ENCODE assay signal across 11 mouse cellular contexts in the genomic region with DNA sequence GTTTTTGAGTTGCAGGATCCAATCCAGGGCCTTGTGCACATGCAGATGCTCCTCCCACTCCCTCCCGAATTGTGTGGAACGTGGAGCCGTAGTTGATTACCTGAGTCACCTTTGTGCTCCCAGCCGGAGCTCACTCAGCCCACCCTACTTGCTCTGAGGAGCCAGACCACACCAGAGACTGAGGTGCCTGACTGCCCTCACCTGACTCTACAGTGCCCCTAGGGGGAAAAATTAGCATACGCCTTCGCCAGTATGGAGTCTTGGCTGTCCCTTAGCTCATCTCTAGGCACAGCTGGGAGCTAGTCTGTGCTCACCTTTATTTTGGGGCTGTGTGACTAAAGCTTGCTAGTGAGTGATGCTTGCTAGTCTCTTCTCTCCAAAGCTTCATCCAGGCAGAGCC. TPM values are rescaled to one million over a fixed set of nuclear protein-coding genes. Genes with fewer than 3 reads are reported as not detected.
DNase-seq lines count a peak whose midpoint lies in the region; ATAC-seq and TF ChIP-seq lines count a peak whose summit lies in the region.
"Had no signal": no experiment of that assay in that cellular context is flagged by ENCODE, and none has a peak within 500 bp of the region (broad histone marks: within the 10 kb centered on the region; RNA-seq: fewer than 3 reads in every experiment).

No protein-coding gene starts in this region.

- no peaks in the 10 kb centered on the region for H3K27me3 ChIP-seq in limb, embryonic 14.5 days (ENCODE audit: control insufficient read depth, insufficient read depth, low read length)
- no peaks in the 10 kb centered on the region for H3K27me3 ChIP-seq in limb, embryonic 10.5 days (ENCODE audit: low read depth, poor library complexity, severe bottlenecking)
- H3K27me3 ChIP-seq in E14TG2a.4 (ENCODE audit: insufficient read depth, low read length) (no peaks in the 10 kb centered on the region), MEL (ENCODE audit: control insufficient read depth in 1 of 2, insufficient read depth in 2 of 2, low read length in 2 of 2) (no peaks in the 10 kb centered on the region)

- no peaks in the 10 kb centered on the region for H3K79me2 ChIP-seq in MEL (ENCODE audit: control insufficient read depth, insufficient read depth, low read length, poor library complexity)

- peaks cover 81% of the 10 kb centered on the region for H3K36me3 ChIP-seq in limb, embryonic 14.5 days (ENCODE audit: control insufficient read depth, insufficient read depth, low read length)
- H3K36me3 ChIP-seq in limb, embryonic 10.5 days: peaks cover 92% of the 10 kb centered on the region
- H3K36me3 ChIP-seq in E14TG2a.4 (ENCODE audit: insufficient read depth, low read length) (peaks cover 98% of the 10 kb centered on the region), MEL (ENCODE audit: control insufficient read depth in 1 of 2, insufficient read depth in 2 of 2, low read length in 2 of 2) (peaks cover 0 to 6% of the 10 kb centered on the region in 2 experiments; a peak in 2 of 4 replicates)

- H3K9me3 ChIP-seq in limb, embryonic 14.5 days (ENCODE audit: control insufficient read depth, low read length): no peaks in the 10 kb centered on the region
- H3K9me3 ChIP-seq in limb, embryonic 10.5 days (replicated peaks): no peaks in the 10 kb centered on the region
- no peaks in the 10 kb centered on the region for H3K9me3 ChIP-seq in E14TG2a.4 (ENCODE audit: low read length)
- no peaks in the 10 kb centered on the region for H3K9me3 ChIP-seq in MEL (replicated peaks; ENCODE audit: insufficient read depth, low read length)

- H3K27ac ChIP-seq in limb, embryonic 14.5 days (replicated peaks; ENCODE audit: low read depth, low read length): no peak overlapping the region
- H3K27ac ChIP-seq in limb, embryonic 10.5 days: no peak overlapping the region
- no peak overlapping the region for H3K27ac ChIP-seq in MEL (ENCODE audit: control insufficient read depth, low read depth, low read length)

- H3K4me2 ChIP-seq in limb, embryonic 14.5 days (replicated peaks; ENCODE audit: low read depth, low read length, severe bottlenecking): no peak overlapping the region

- no peak overlapping the region for H3K4me3 ChIP-seq in limb, embryonic 14.5 days (replicated peaks; ENCODE audit: low read length)
- H3K4me3 ChIP-seq in limb, embryonic 10.5 days: no peak overlapping the region
- H3K4me3 ChIP-seq in E14TG2a.4 (replicated peaks; ENCODE audit: low read length) (no peak overlapping the region), MEL (ENCODE audit: control insufficient read depth in 1 of 2, insufficient read depth in 1 of 2, low read depth in 2 of 2, low read length in 2 of 2) (no peak overlapping the region)
- H3K4me3 ChIP-seq: erythroblast, embryonic 14.5 days; myocyte had no signal

- no peak for TF ChIP-seq POLR2A in limb, embryonic 14.5 days (IDR thresholded peaks at IDR 0.05; ENCODE audit: borderline replicate concordance, extremely low read depth, insufficient read depth, insufficient read length)
- TF ChIP-seq POLR2A in MEL (IDR thresholded peaks at IDR 0.05; ENCODE audit: control insufficient read depth in 1 of 2, insufficient read depth in 1 of 2, low read depth in 1 of 2, low read length in 2 of 2, poor library complexity in 1 of 2): no peak

- DNase-seq in limb, embryonic 14.5 days (ENCODE audit: low spot score): no peak
- no peak for DNase-seq in limb, embryonic 10.5 days (ENCODE audit: low spot score)
- DNase-seq in MEL (ENCODE audit: low read depth, low spot score) (peak; percentile 34), adipocyte (ENCODE audit: low spot score) (no peak)
- DNase-seq: heart, adult 11 months; kidney, postnatal 4 days had no signal

- TF ChIP-seq RAD21 in MEL (IDR thresholded peaks at IDR 0.05; ENCODE audit: low read depth, low read length): no peak

- TF ChIP-seq EP300 in MEL (IDR thresholded peaks at IDR 0.05; ENCODE audit: low read depth in 1 of 2, low read length in 2 of 2): no peak

- H3K4me1 ChIP-seq in limb, embryonic 14.5 days (ENCODE audit: control insufficient read depth, insufficient read depth, low read length): no peaks in the 10 kb centered on the region
- no peaks in the 10 kb centered on the region for H3K4me1 ChIP-seq in limb, embryonic 10.5 days
- H3K4me1 ChIP-seq in E14TG2a.4 (replicated peaks; ENCODE audit: low read depth, low read length): peaks cover 52% of the 10 kb centered on the region
- H3K4me1 ChIP-seq in MEL (ENCODE audit: control insufficient read depth in 1 of 2, insufficient read depth in 2 of 2, low read length in 2 of 2): no peaks in the 10 kb centered on the region

- 79% methylated on average over 6 of the region's 6 CpGs for WGBS in limb, embryonic 14.5 days
- WGBS in limb, embryonic 10.5 days: 87% methylated on average over 6 of the region's 6 CpGs

- peak; percentile 37 for TF ChIP-seq CTCF in E14TG2a.4 (conservative IDR thresholded peaks at IDR 0.05; ENCODE audit: low read length)
- peak; percentile 20 to 37 (median 34); a peak in 3 of 6 replicates for TF ChIP-seq CTCF in MEL (IDR thresholded peaks at IDR 0.05 in 2 of 3, conservative IDR thresholded peaks at IDR 0.05 in 1 of 3; ENCODE audit: control insufficient read depth in 1 of 3, insufficient read depth in 1 of 3, low read depth in 2 of 3, low read length in 3 of 3, poor library complexity in 1 of 3, severe bottlenecking in 1 of 3)

- ATAC-seq in limb, embryonic 14.5 days (ENCODE audit: low FRiP score, low read depth): 0 out of 2 replicates have a peak, but pooled peaks have one; percentile 9
- peak; percentile 71 for ATAC-seq in megakaryocyte progenitor cell, adult 5-6 weeks (replicated peaks; ENCODE audit: poor library complexity)
- no peak for ATAC-seq in granulocyte monocyte progenitor cell, adult 5-6 weeks (replicated peaks; ENCODE audit: poor library complexity, severe bottlenecking)

- no peak overlapping the region for H3K9ac ChIP-seq in limb, embryonic 14.5 days (ENCODE audit: low read depth, low read length, severe bottlenecking)
- no peak overlapping the region for H3K9ac ChIP-seq in MEL (ENCODE audit: control insufficient read depth, low read depth, low read length, poor library complexity, severe bottlenecking)

TF ChIP-seq in MEL, 35 proteins besides CTCF, POLR2A, EP300 and RAD21 (continues in another document):
- TF ChIP-seq HCFC1 (IDR thresholded peaks at IDR 0.05; ENCODE audit: low read depth, low read length) (no peak), JUND (IDR thresholded peaks at IDR 0.05; ENCODE audit: low read depth, low read length) (no peak), NELFE (IDR thresholded peaks at IDR 0.05; ENCODE audit: low read depth, low read length) (no peak), TCF12 (IDR thresholded peaks at IDR 0.05; ENCODE audit: low read depth, low read length) (no peak), ZMIZ1 (IDR thresholded peaks at IDR 0.05; ENCODE audit: low read depth, low read length) (no peak), CHD1 (IDR thresholded peaks at IDR 0.05; ENCODE audit: low read depth, low read length) (no peak), ZC3H11A (IDR thresholded peaks at IDR 0.05; ENCODE audit: low read depth, low read length) (no peak), MAFK (IDR thresholded peaks at IDR 0.05; ENCODE audit: borderline replicate concordance, low read depth, low read length) (no peak), GATA1 (IDR thresholded peaks at IDR 0.05; ENCODE audit: low read depth, low read length) (no peak), TAL1 (IDR thresholded peaks at IDR 0.05; ENCODE audit: low read length) (no peak), UBTF (IDR thresholded peaks at IDR 0.05; ENCODE audit: borderline replicate concordance, insufficient read depth, low read depth, low read length) (no peak), ZKSCAN1 (IDR thresholded peaks at IDR 0.05; ENCODE audit: low read depth, low read length) (no peak)

RNA-seq across cellular contexts. Expression of a gene that starts 24.0 kb away (rescaled TPM):
- polyA plus RNA-seq in limb, embryonic 14.5 days (2012; rRNA removed): 83.6 and 102 TPM in 2 replicates
- polyA plus RNA-seq in limb, embryonic 14.5 days (2014; fragmentation: Nextera tagmentation; extraction: Ambion mirVana): 78.1 and 81.9 TPM in 2 replicates
- polyA plus RNA-seq in limb, embryonic 10.5 days (2016; fragmentation: Nextera tagmentation; extraction: Ambion mirVana): 130 and 131 TPM in 2 replicates
- 39.5 and 44.0 TPM in 2 replicates for total RNA-seq in MEL (2012; rRNA removed)
- polyA plus RNA-seq in MEL (2012; ENCODE audit: insufficient read depth in 1 of 2, insufficient read length in 2 of 2, low read depth in 1 of 2, low replicate concordance in 2 of 2, missing spikeins in 1 of 2): 10 to 100 TPM in 1 of 2 experiments, not detected in 1; 49.2 TPM
- total RNA-seq in megakaryocyte progenitor cell, adult 5-6 weeks (2015): 31.5 and 39.0 TPM in 2 replicates
- 18.7 and 18.9 TPM in 2 replicates for total RNA-seq in megakaryocyte progenitor cell, adult 5-6 weeks (2017)
- 39.8 and 49.3 TPM in 2 replicates for total RNA-seq in granulocyte monocyte progenitor cell, adult 5-6 weeks (2014; fragmentation: Nextera tagmentation)
- total RNA-seq in granulocyte monocyte progenitor cell, adult 5-6 weeks (2017): 24.3 and 25.7 TPM in 2 replicates

RNA-seq across cellular contexts. Expression of a gene that starts 24.2 kb away (rescaled TPM):
- polyA plus RNA-seq in limb, embryonic 14.5 days (2012; rRNA removed): 17.8 and 23.0 TPM in 2 replicates
- 12.3 and 12.4 TPM in 2 replicates for polyA plus RNA-seq in limb, embryonic 14.5 days (2014; fragmentation: Nextera tagmentation; extraction: Ambion mirVana)
- polyA plus RNA-seq in limb, embryonic 10.5 days (2016; fragmentation: Nextera tagmentation; extraction: Ambion mirVana): 19.5 and 21.5 TPM in 2 replicates
- total RNA-seq in MEL (2012; rRNA removed): 9.4 and 9.8 TPM in 2 replicates
- 10 to 100 TPM in 1 of 2 experiments, not detected in 1; 33.5 TPM for polyA plus RNA-seq in MEL (2012; ENCODE audit: insufficient read depth in 1 of 2, insufficient read length in 2 of 2, low read depth in 1 of 2, low replicate concordance in 2 of 2, missing spikeins in 1 of 2)
- total RNA-seq in megakaryocyte progenitor cell, adult 5-6 weeks (2015): 10.5 and 11.8 TPM in 2 replicates
- total RNA-seq in megakaryocyte progenitor cell, adult 5-6 weeks (2017): 7.4 and 7.7 TPM in 2 replicates
- 11.5 and 24.7 TPM in 2 replicates for total RNA-seq in granulocyte monocyte progenitor cell, adult 5-6 weeks (2014; fragmentation: Nextera tagmentation)
- total RNA-seq in granulocyte monocyte progenitor cell, adult 5-6 weeks (2017): 7.4 and 8.1 TPM in 2 replicates

RNA-seq across cellular contexts. Expression of a gene that starts 46.9 kb away (rescaled TPM):
- 43.0 and 62.1 TPM in 2 replicates for polyA plus RNA-seq in limb, embryonic 14.5 days (2012; rRNA removed)
- polyA plus RNA-seq in limb, embryonic 14.5 days (2014; fragmentation: Nextera tagmentation; extraction: Ambion mirVana): 16.7 and 20.1 TPM in 2 replicates
- polyA plus RNA-seq in limb, embryonic 10.5 days (2016; fragmentation: Nextera tagmentation; extraction: Ambion mirVana): 28.2 and 32.0 TPM in 2 replicates
- total RNA-seq in MEL (2012; rRNA removed): 15.6 and 16.7 TPM in 2 replicates
- polyA plus RNA-seq in MEL (2012; ENCODE audit: insufficient read depth in 1 of 2, insufficient read length in 2 of 2, low read depth in 1 of 2, low replicate concordance in 2 of 2, missing spikeins in 1 of 2): 10 to 100 TPM in 1 of 2 experiments, not detected in 1; 25.8 TPM
- 25.5 and 37.4 TPM in 2 replicates for total RNA-seq in megakaryocyte progenitor cell, adult 5-6 weeks (2015)
- total RNA-seq in megakaryocyte progenitor cell, adult 5-6 weeks (2017): 17.9 and 25.3 TPM in 2 replicates
- 39.4 and 54.4 TPM in 2 replicates for total RNA-seq in granulocyte monocyte progenitor cell, adult 5-6 weeks (2014; fragmentation: Nextera tagmentation)
- 21.1 and 22.0 TPM in 2 replicates for total RNA-seq in granulocyte monocyte progenitor cell, adult 5-6 weeks (2017)
